Mouse (Mus musculus): ENCODE results near the gene Scarf1.

Gene Scarf1

GRCm38 (mm10) chr11:75511213-75511612 lies 2.1 kb upstream of the Scarf1 start:
- DNase-seq (ENCODE audit: low read depth, low spot score), result no peak

DNA sequence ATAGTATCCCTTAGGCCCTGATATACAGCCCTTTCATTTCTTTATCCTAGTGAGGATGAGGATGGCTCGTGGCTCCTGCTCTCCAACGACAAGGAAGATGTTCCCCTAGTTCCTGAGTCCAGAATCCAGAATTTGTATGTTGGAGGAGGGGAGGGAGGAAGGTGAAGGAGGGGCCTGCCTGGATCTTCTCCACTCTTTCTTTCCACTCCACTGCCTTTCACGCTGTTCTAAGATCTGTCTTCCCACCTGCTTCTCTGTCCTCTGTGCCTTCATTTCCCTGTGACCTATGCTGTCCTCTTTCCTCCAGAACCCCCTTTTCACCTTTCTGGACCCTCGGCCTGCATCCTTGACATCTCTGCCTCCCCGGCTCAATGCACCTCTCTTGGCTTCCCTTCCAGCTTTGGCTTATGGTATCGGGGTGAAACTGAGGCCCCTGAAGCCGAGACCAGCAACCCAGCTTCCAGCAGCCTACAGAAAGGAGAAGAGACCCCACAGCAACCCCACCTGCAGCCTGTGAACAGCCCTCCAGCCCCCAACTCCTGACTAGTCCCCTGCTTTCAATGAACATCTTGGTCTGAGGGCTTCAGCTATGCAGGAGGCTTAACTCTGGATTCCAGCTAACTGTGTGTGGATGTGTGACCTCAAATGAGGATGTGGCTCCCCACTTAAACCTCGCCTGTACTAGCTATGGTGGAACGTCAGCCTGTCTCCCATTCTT lies 880 bp upstream of the Scarf1 start:
- no peak for DNase-seq (ENCODE audit: low read depth, low spot score)

GRCm38 (mm10) chr11:75515186-75515585 lies 1.8 kb downstream of the Scarf1 start:
- no peak for DNase-seq (ENCODE audit: low read depth, low spot score)

GRCm38 (mm10) chr11:75519834-75520633 lies 6.7 kb downstream of the Scarf1 start:
- DNase-seq (ENCODE audit: low read depth, low spot score), result no peak

DNA sequence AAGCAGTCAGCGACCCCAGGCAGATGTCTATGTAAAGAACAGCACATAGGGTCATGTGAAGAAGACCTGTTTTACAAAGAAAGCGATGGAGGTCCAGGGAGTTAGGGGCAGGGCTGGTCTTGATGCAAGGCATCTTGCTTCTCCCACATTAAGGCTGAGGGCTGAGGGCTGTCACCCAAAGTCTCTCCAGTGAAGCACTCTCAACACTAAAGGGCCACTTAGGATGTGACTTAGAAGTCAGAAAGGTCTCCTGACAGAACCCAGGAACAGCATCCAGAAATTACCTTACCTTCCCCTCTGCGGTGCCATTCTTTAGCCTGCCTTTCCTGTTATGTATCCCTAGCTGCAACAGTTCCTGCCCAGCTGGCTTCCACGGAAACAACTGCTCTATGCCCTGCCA lies 8.3 kb downstream of the Scarf1 start:
- no peak for DNase-seq (ENCODE audit: low read depth, low spot score)

GRCm38 (mm10) chr11:75522793-75523192 lies 9.5 kb downstream of the Scarf1 start:
- no peak for DNase-seq (ENCODE audit: low read depth, low spot score)

GRCm38 (mm10) chr11:75525531-75526125 lies 12.3 kb downstream of the Scarf1 start:
- no peak for DNase-seq (ENCODE audit: low read depth, low spot score)

GRCm38 (mm10) chr11:75526943-75527342 lies 13.6 kb downstream of the Scarf1 start:
- DNase-seq (ENCODE audit: low read depth, low spot score), result no peak

- no peak for DNase-seq (ENCODE audit: low read depth, low spot score)
Observed at GRCm38 (mm10) chr11:75529771-75530170, 16.4 kb downstream of the Scarf1 start.

- peak; percentile 78 for DNase-seq (ENCODE audit: low read depth, low spot score)
Observed at GRCm38 (mm10) chr11:75530325-75530724, 17.0 kb downstream of the Scarf1 start.

DNA sequence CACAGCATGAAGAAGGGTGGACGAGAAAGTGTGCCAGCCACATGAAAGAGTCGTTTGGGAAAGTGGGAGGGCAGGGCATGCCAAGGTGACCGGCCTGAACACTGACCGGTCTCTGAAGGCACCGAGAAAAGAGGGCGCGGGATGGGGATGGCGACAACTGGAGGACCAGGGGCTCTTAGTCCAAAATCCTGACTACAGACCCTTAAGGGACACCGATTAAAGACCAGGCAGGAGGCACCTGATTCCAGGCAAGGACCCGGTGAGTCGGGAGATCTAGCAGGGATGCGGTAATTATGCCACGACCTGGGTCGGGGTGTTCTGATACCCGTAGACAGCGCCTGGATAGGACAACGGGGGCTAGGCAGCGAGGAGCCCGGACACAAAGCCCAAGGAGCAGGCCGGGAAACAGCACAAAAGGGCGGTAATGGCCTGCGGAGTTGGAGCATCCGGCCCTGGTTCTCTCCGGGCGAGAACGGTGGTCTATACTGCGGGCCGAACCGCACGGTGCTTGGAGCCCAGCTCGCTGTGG lies 17.6 kb downstream of the Scarf1 start:
- DNase-seq (ENCODE audit: low read depth, low spot score), result no peak

DNA sequence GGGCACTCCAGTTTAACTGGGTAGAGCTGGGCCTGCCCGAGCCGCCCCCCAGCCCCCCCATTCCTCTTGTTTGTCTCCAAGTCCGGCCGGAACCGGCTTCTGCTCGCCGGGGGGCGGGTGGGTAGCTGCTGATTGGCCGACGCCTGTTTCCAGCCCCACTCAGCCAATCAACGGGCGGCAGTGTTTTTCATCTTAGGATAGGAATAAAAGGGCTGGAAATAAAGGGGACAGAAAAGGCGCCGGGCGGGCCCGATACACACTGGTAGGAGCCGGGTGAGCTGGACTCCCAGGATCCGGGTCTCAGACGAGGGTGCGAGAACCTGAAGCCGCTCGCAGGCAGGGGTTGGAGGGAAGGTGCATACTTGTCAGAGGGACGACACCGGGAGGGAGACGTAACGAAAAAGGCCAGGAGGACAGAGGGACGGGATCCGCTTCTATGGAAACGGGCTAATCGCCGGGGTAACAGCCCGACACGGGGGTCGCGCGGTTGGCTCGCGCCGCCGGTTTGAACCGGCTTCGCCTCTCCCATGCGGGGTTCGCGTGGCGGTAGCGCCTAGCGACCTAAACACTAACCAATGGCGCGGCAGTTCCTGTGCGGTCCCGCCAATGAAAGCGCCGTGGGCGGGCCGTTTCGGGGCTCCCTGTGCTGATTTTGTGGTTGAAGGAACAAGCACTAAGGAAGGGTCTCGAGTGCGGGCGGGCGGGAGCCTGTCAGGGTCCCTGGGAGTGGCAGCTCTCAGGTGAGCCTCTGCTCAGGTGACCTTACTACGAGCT lies 18.3 kb downstream of the Scarf1 start, which contains the start of gene Slc43a2:
Gene Slc43a2, plus strand, starts transcription at position 226 of the 774 bp plus-strand sequence.
- peak; percentile 97 for DNase-seq (ENCODE audit: low read depth, low spot score)

DNA sequence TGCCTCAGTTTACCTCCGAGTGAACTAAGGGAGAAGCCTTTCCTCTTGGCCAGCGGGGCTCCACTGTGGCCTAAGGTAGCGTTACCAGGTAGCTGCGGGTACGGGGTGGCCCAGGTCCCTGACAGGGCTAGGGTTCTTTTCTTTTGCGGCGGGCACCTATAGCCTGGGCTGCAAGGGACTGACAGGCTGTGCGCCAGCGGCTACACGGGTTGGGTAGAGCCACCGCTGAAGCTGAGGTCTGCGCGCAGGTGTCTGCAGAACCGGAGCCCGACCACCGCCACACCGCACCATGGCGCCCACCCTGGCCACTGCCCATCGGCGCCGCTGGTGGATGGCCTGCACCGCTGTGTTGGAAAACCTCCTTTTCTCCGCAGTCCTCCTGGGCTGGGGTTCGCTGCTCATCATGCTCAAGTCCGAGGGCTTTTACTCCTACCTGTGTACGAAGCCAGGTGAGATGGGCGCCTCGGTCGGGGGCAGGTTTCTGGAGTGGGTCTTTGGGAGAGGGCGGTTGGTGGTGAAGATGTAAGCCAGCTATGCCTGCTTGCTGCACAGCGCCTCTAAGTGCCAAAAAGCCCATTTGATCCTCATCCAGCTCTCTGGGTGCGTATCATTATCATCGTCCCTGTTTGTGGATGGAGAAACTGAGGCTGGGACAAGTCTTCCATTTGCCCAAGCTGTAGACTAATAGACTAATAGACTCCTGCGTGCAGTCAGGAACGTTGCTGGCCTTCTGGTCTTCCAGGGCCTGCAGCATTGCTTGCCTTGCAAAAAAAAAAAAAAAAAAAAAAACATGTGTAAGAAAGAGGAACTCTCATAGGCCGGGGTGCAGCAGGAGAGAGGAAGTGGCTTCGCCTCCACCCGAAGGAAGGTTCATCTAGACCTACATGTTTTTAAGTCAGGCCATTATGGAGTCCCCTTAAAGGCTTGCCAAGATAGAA lies 19.3 kb downstream of the Scarf1 start:
- DNase-seq (ENCODE audit: low read depth, low spot score), result no peak

DNA sequence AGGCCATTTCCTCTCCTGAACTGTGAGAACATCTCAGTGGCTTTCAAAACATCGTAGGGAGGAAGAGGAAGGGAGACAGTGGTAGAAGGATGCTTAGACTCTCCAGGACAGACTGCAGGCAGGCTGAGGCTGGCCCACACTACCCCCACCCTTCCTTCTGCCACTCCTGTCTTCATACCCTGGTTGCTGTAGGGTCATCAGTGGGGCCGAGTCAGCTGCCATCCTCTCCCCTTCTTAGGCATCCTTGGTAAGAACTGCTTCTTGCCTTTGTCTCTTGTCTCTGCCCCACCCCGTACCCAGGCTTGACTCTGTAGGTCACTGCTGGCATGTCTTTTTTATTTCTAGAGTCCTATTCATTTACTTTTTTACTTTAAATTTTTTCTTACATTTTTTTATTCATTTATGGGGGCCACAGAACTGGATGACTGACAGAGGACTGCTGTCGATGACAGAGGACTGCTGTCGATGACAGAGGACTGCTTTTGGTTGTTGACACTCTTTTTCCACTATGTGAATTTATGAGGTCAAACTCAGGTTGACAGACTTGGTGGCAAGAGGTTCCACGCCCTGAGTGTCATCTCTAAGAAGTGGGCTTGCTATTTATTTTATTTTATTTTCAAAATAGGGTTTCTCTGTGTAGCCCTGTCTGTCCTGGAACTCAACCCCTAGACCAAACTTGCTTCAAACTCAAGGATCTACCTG lies 20.1 kb downstream of the Scarf1 start:
- DNase-seq (ENCODE audit: low read depth, low spot score), result no peak

DNA sequence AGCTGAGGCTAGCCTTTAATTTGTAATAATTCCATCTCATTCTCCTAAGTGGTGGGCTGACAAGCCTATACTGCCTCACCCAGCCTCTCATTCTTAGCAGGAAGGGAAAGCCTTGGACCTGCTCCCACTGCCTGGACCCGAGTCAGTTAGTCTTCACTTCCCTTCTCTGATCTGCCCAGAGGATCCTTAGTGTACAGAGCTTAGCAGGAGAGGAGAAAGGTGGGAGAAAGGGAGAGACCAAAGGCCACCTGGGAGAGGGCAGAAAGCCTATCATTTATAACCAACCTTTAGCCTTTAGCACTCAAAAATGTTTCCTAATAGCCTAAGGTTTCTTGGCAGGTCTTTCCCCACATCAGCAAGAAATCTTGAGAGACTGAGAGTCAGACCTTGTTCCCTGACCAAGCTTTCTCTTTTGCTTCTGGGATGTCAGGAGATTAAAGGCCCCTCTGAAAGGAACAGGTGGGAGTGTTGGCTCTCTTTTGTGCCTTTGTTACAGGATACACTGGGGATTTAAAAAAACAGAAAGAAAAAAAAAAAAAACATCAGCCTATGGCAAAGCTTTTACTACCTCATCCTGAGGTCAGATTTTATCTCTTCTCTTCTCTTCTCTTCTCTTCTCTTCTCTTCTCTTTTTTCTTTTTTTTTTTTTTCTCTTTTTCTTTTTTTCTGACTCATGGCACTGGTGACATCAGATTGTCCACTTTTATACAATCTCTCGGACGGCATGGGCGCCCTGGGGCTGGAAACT lies 21.1 kb downstream of the Scarf1 start:
- DNase-seq (ENCODE audit: low read depth, low spot score), result no peak

DNA sequence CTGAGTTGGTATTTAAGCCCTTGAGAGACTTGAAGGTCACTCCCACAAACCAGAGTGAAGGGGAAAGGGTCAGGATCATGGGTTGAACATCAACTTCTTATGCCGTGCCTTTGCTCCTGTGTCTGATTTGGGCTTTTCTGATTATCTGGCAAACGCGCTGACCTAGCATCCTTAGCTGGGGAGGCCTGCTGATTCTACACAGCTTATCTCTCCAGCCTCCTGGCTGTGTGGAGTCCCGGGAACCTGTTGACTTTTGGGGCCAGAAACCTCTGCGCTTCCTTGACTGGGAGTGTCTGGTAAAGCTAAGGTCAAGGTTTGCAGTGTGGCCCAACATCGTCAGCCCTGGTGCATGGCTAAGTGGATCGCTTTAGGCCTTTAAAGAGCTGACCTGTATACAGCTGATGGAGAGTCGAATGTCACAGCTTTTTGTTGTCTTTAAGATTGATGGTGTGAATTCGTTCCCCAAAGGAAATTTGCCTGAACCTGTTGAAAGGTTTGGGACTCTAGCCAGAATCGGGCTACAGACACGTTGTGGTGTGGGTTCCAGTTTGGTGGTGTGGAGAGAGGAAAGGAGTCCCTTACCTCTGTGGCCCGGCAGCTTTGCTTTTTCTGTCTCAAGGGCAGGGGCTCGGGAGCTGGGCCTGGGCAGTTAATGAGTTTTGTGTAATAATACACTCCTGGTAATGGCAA lies 21.9 kb downstream of the Scarf1 start:
- no peak for DNase-seq (ENCODE audit: low read depth, low spot score)

DNA sequence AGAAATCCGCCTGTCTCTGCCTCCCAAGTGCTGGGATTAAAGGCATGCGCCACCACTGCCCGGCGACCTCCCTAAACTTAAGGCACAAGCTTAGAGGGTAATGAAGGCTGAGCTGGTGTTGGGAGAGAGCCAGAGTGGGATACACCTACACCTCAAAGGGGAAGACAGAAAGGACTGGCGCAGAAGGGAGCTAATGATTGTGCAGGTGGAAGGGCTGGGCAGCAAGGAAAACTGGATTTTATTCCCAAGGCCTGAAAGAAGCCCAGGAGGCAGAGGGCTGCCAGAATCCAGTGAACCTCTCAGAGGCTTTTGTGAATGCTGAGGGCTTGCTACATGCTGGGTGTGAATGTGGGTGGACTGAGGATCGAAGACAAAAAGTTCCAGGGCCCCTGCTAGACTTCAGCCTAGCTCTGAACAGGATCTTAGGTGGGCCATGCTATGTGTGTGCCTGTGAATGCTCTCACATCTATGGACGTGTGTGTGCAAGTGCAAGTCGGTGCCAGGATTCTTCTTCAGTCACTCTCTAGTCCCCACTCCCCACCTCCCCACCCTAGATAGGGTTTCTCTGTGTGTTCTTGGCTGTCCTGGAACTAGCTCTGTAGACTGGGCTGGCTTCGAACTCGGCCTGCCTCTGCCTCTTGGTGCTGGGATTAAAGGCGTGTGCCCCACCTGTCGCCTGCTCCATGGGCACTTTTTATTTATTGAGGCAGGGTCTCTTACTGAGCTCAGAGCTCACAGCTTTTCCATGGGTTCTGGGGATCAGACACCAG lies 23.1 kb downstream of the Scarf1 start:
- no peak for DNase-seq (ENCODE audit: low read depth, low spot score)

DNA sequence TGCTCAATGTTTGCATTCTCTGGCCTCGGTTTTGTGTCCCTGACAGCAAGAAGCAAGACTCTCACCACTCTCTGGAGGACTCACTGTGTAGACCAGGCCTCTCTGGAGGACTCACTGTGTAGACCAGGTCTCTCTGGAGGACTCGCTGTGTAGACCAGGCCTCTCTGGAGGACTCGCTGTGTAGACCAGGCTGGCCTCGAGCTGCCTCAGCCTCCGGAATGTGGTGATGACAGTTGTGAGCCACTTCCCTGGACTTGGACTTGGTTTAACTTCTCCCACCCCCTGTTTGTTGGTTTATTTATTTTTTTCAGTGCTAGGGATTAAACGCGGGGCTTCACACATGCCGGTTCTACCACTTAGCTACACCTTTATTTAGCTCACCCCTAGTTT lies 23.7 kb downstream of the Scarf1 start:
- no peak for DNase-seq (ENCODE audit: low read depth, low spot score)

Data from WW6 (cell line).